22 mouse cellular contexts compared by ENCODE assay signal in genomic region chr13:46521482-46521881, GRCm38 (mm10). TPM values are rescaled to one million over a fixed set of nuclear protein-coding genes. Genes with fewer than 3 reads are reported as not detected.
DNase-seq lines count a peak whose midpoint lies in the region; ATAC-seq lines count a peak whose summit lies in the region.
"Had no signal": no experiment of that assay in that cellular context is flagged by ENCODE, and none has a peak within 500 bp of the region (broad histone marks: within the 10 kb centered on the region; RNA-seq: fewer than 3 reads in every experiment).

No protein-coding gene starts in this region.

- peak; percentile 22 for DNase-seq in heart, adult 11 months
- DNase-seq in heart, adult 9 months (ENCODE audit: low spot score in 2 of 2) = no peak
- DNase-seq in heart, postnatal 4 days = no peak
- no peak for DNase-seq in frontal cortex, postnatal 36 days (ENCODE audit: low spot score in 2 of 2)
- no peak for DNase-seq in thymus, adult 18-20 months
- DNase-seq: adrenal gland, adult 8-10 months; adrenal gland, postnatal 36 days; cerebellum, adult 2 months; cerebellum, postnatal 10 days; embryo, embryonic 11 days; gastrocnemius, postnatal 14 days; heart, adult 18-20 months; kidney, adult 18-20 months had no signal

- H3K9ac ChIP-seq in heart, embryonic 16.5 days (ENCODE audit: low read length) = no peak overlapping the region
- H3K9ac ChIP-seq: embryonic facial prominence, embryonic 15.5 days; hindbrain, embryonic 14.5 days; intestine, embryonic 15.5 days had no signal

- no peak overlapping the region for H3K4me3 ChIP-seq in heart, embryonic 16.5 days (ENCODE audit: low read length)
- H3K4me3 ChIP-seq: embryonic facial prominence, embryonic 15.5 days; erythroblast, embryonic 14.5 days; forebrain, embryonic 10.5 days; hindbrain, embryonic 10.5 days; intestine, embryonic 15.5 days had no signal

- 69% methylated on average over 1 of the region's 1 CpGs for WGBS in heart, embryonic 16.5 days

- no peak for ATAC-seq in heart, embryonic 16.5 days (replicated peaks; ENCODE audit: extremely low read depth, insufficient read depth, low FRiP score)
- peak; percentile 95 for ATAC-seq in megakaryocyte, adult 5-6 weeks (ENCODE audit: poor library complexity, severe bottlenecking)
- ATAC-seq: forebrain, embryonic 14.5 days; intestine, embryonic 15.5 days had no signal

- no peaks in the 10 kb centered on the region for H3K27me3 ChIP-seq in heart, embryonic 16.5 days (ENCODE audit: control insufficient read depth, insufficient read depth, low read length)
- H3K27me3 ChIP-seq: embryonic facial prominence, embryonic 15.5 days; intestine, embryonic 15.5 days had no signal

- peaks cover 50% of the 10 kb centered on the region for H3K4me1 ChIP-seq in heart, embryonic 16.5 days (ENCODE audit: control insufficient read depth, insufficient read depth, low read length)
- H3K4me1 ChIP-seq: intestine, embryonic 15.5 days had no signal

- peak overlapping the region; percentile 55 for H3K27ac ChIP-seq in heart, embryonic 16.5 days (ENCODE audit: low read length)
- H3K27ac ChIP-seq: embryonic facial prominence, embryonic 15.5 days; forebrain, embryonic 10.5 days; hindbrain, embryonic 10.5 days; hindbrain, embryonic 14.5 days; intestine, embryonic 15.5 days had no signal

- no peak overlapping the region for H3K4me2 ChIP-seq in heart, embryonic 16.5 days (ENCODE audit: low read depth, low read length)
- H3K4me2 ChIP-seq: embryonic facial prominence, embryonic 15.5 days; hindbrain, embryonic 14.5 days; intestine, embryonic 15.5 days had no signal

- H3K9me3 ChIP-seq in heart, embryonic 16.5 days (replicated peaks; ENCODE audit: control insufficient read depth, low read length) = no peaks in the 10 kb centered on the region
- H3K9me3 ChIP-seq: embryonic facial prominence, embryonic 15.5 days; forebrain, embryonic 10.5 days; hindbrain, embryonic 10.5 days; intestine, embryonic 15.5 days had no signal

- H3K36me3 ChIP-seq in heart, embryonic 16.5 days (ENCODE audit: control insufficient read depth, insufficient read depth) = peaks cover 12% of the 10 kb centered on the region; the same call in 1 of the 2 replicates
- H3K36me3 ChIP-seq: embryonic facial prominence, embryonic 15.5 days; forebrain, embryonic 10.5 days; hindbrain, embryonic 10.5 days; intestine, embryonic 15.5 days had no signal

RNA-seq across cellular contexts. Expression of gene Cap2, which starts 19.8 kb away (rescaled TPM):
- polyA plus RNA-seq in heart, embryonic 16.5 days (2015; fragmentation: Nextera tagmentation; extraction: Ambion mirVana) = 170 and 182 TPM in 2 replicates
- total RNA-seq in heart, postnatal 4 days (2021) = 100 to 1,000 TPM; 182 to 185 TPM
- total RNA-seq in megakaryocyte, adult 5-6 weeks (2015) = not detected in 2 replicates
- not detected in 2 replicates for total RNA-seq in megakaryocyte, adult 5-6 weeks (2017)
- polyA plus RNA-seq: erythroblast, embryonic 14.5 days had no signal

Comparison
In these comparisons a context has a peak if more than half of its experiments do, and no peak if none do; other contexts are left out.
1. RNA of gene Cap2, which starts 19.8 kb away (total RNA-seq): 182 to 185 TPM in heart, postnatal 4 days; not detected in megakaryocyte, adult 5-6 weeks; every median in the first group is over 100 times any median in the second.